Mouse (Mus musculus) hindlimb bud, embryonic 11.5 days (tissue): ENCODE data around the gene Slc27a5.

ENCODE experiments used
- DNase-seq: peaks from one replicate; pipeline ENCODE4 v3.0.0-alpha.2; 2012; ENCODE audit warnings: low read depth, low spot score; ENCODE audit errors: extremely low spot score

Slc27a5 gene

GRCm38 (mm10) chr7:12987409-12988189 is 10.4 kb downstream of the Slc27a5 start:
- no peak for DNase-seq

GRCm38 (mm10) chr7:12986906-12987305 is 11.1 kb downstream of the Slc27a5 start:
- DNase-seq: no peak

GRCm38 (mm10) chr7:12985724-12986123 is 12.3 kb downstream of the Slc27a5 start:
- no peak for DNase-seq

GRCm38 (mm10) chr7:12980291-12980690 is 17.7 kb downstream of the Slc27a5 start:
- DNase-seq: no peak

- DNase-seq: no peak
Measured at GRCm38 (mm10) chr7:12979776-12980175, 18.2 kb downstream of the Slc27a5 start.

GRCm38 (mm10) chr7:12978931-12979722 is 18.9 kb downstream of the Slc27a5 start:
- no peak for DNase-seq

GRCm38 (mm10) chr7:12977682-12978389 is 20.2 kb downstream of the Slc27a5 start, which contains the start of gene Zfp446:
TSS of gene Zfp446 (plus strand) at chr7:12977848.
- DNase-seq: peak; percentile 89

GRCm38 (mm10) chr7:12970906-12971305 is 27.1 kb downstream of the Slc27a5 start:
- DNase-seq: no peak

- no peak for DNase-seq
Measured at GRCm38 (mm10) chr7:12966104-12966845, 31.7 kb downstream of the Slc27a5 start.

GRCm38 (mm10) chr7:12965678-12966091 is 32.3 kb downstream of the Slc27a5 start, which contains the start of gene Zfp324:
TSS of gene Zfp324 (plus strand) at chr7:12965838.
- no peak for DNase-seq

- no peak for DNase-seq
Measured at GRCm38 (mm10) chr7:12961511-12962141, 36.4 kb downstream of the Slc27a5 start.

- no peak for DNase-seq
Measured at GRCm38 (mm10) chr7:12959718-12960117, 38.3 kb downstream of the Slc27a5 start.

GRCm38 (mm10) chr7:12958948-12959347 is 39.0 kb downstream of the Slc27a5 start:
- no peak for DNase-seq

GRCm38 (mm10) chr7:12957511-12957910 is 40.5 kb downstream of the Slc27a5 start:
- DNase-seq: no peak

GRCm38 (mm10) chr7:12954896-12955295 is 43.1 kb downstream of the Slc27a5 start:
- DNase-seq: no peak

GRCm38 (mm10) chr7:12949872-12950229 is 48.1 kb downstream of the Slc27a5 start:
- DNase-seq: no peak

GRCm38 (mm10) chr7:12949032-12949871 is 48.7 kb downstream of the Slc27a5 start:
- DNase-seq: peak; percentile 86

GRCm38 (mm10) chr7:12943488-12943887 is 54.5 kb downstream of the Slc27a5 start:
- DNase-seq: no peak

GRCm38 (mm10) chr7:12940599-12940998 is 57.4 kb downstream of the Slc27a5 start:
- no peak for DNase-seq
